Mouse (Mus musculus): ENCODE data around the gene Rspo1.

DNA sequence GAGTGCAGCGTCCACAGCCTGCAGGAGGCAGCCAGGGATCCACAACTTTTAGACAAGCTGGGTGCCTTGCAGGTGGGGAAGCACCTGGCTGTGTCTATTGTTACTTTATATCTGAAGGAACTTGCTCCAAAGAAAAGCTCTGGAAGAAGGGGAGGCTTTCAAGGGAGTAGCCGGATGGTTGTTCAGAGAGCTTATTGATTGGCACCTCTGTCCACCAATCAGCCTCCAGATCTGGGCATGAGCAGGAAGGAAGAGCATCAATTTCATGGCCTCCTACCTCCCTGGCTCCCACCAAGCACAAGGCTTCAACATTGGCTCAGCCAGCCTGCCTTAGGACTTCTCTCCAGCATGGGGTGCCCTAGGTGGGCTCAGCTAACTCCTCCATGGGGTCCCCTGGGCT is 12.9 kb upstream of the Rspo1 start:
- TF ChIP-seq SMC3 (IDR thresholded peaks at IDR 0.05; ENCODE audit: low read depth, low read length) (no peak), ELF1 (IDR thresholded peaks at IDR 0.05; ENCODE audit: low read depth, low read length) (0 out of 2 replicates have a peak, but pooled peaks have one; percentile 22)

Measured in CH12.LX (cell line).